In genomic region chr6:120039668-120040556, GRCm38 (mm10) we compare ENCODE assay signal across 8 mouse cellular contexts. TPM values are rescaled to one million over a fixed set of nuclear protein-coding genes. Genes with fewer than 3 reads are reported as not detected.
DNase-seq lines count a peak whose midpoint lies in the region; ATAC-seq lines count a peak whose summit lies in the region.

No protein-coding gene starts in this region.

- peak; percentile 60 for ATAC-seq in activated CD4-positive, CD25-positive, alpha-beta regulatory T cell, adult 4 months
- ATAC-seq in megakaryocyte, adult 5-6 weeks (ENCODE audit: poor library complexity, severe bottlenecking) = peak; percentile 47

- DNase-seq in embryo, embryonic 10 days (ENCODE audit: low spot score) = peak; percentile 94
- DNase-seq in gastrocnemius, postnatal 10 days = peak; percentile 72
- DNase-seq in induced T-regulatory cell, adult 2 months (ENCODE audit: low read depth) = peak; percentile 97
- peak; percentile 54 to 73 for DNase-seq in left cerebral cortex, adult 8-10 months (ENCODE audit: low spot score in 2 of 2)
- DNase-seq in right cerebral cortex, adult 18-20 months = peak; percentile 87
- DNase-seq in urinary bladder, adult 2 months (ENCODE audit: low spot score) = peak; percentile 45

RNA-seq across cellular contexts. Expression of gene Wnk1, which starts 1.4 kb away (rescaled TPM):
- polyA plus RNA-seq in activated CD4-positive, CD25-positive, alpha-beta regulatory T cell, adult 4 months (2017; shearing (Covaris generic)) = 100 to 1,000 TPM in 1 of 2 experiments, 10 to 100 TPM in 1; 91.0 to 116 TPM
- total RNA-seq in gastrocnemius, postnatal 10 days (2021) = 100 to 1,000 TPM; 283 to 292 TPM
- 100 to 1,000 TPM; 191 to 267 (median 227) TPM for total RNA-seq in left cerebral cortex, adult 8-10 months (2022)
- 247 and 264 TPM in 2 replicates for total RNA-seq in megakaryocyte, adult 5-6 weeks (2015)
- total RNA-seq in megakaryocyte, adult 5-6 weeks (2017) = 206 and 218 TPM in 2 replicates
- 150 and 156 TPM in 2 replicates for polyA plus RNA-seq in urinary bladder, adult 2 months (2012; rRNA removed)

RNA-seq across cellular contexts. Expression of gene Ninj2, which starts 53.2 kb away (rescaled TPM):
- polyA plus RNA-seq in activated CD4-positive, CD25-positive, alpha-beta regulatory T cell, adult 4 months (2017; shearing (Covaris generic)) = 1 to 10 TPM; 2.3 to 2.9 TPM
- total RNA-seq in gastrocnemius, postnatal 10 days (2021) = not detected
- 1 to 10 TPM; 1.3 to 3.0 (median 2.2) TPM for total RNA-seq in left cerebral cortex, adult 8-10 months (2022)
- total RNA-seq in megakaryocyte, adult 5-6 weeks (2015) = not detected in 2 replicates
- not detected in 2 replicates for total RNA-seq in megakaryocyte, adult 5-6 weeks (2017)
- polyA plus RNA-seq in urinary bladder, adult 2 months (2012; rRNA removed) = 0.10 TPM in 1 of 2 replicates, not detected in the other

Comparison
In these comparisons a context has a peak if more than half of its experiments do, and no peak if none do; other contexts are left out.
1. Peak in every context shown above with its lines: DNase-seq and ATAC-seq.
2. DNase-seq: peak in every context shown above with its lines; median percentile 97 in induced T-regulatory cell, adult 2 months; 94 in embryo, embryonic 10 days; 87 in right cerebral cortex, adult 18-20 months; 72 in gastrocnemius, postnatal 10 days; 64 in left cerebral cortex, adult 8-10 months; 45 in urinary bladder, adult 2 months.